Mouse (Mus musculus) G1E (cell line): ENCODE data around the gene Acaa1a. TPM values are rescaled to one million over a fixed set of nuclear protein-coding genes. Genes with fewer than 3 reads are reported as not detected.
A peak's percentile ranks its signal among the peaks of the same experiment; 100 is the strongest.

Experiments used
- ATAC-seq: 2 replicates; pipeline ENCODE4 v1.8.0; 2016; ENCODE audit warnings: mild to moderate bottlenecking; ENCODE audit not compliant: insufficient number of reproducible peaks, poor library complexity, low FRiP score, severe bottlenecking; ENCODE audit errors: extremely low read depth
- DNase-seq: peaks from one replicate; pipeline ENCODE4 v3.0.0; 2012; ENCODE audit warnings: low spot score
- H3K27me3 ChIP-seq: 2 replicates; pipeline ENCODE4 v1.6.1; 2012; ENCODE audit warnings: mild to moderate bottlenecking, low read length, inconsistent platforms; ENCODE audit not compliant: insufficient read depth
- H3K36me3 ChIP-seq: replicated peaks from 2 replicates; pipeline ENCODE3; 2012; ENCODE audit warnings: mild to moderate bottlenecking, inconsistent platforms
- H3K4me1 ChIP-seq: 2 replicates; pipeline ENCODE4 v1.6.1; 2012; ENCODE audit warnings: low read depth, low read length, inconsistent platforms, mixed read lengths; ENCODE audit not compliant: insufficient read depth
- H3K4me3 ChIP-seq: 2 replicates; pipeline ENCODE4 v1.5.1; 2012; ENCODE audit warnings: low read depth, mild to moderate bottlenecking, inconsistent platforms, low read length, moderate library complexity, mixed read lengths
- H3K9me3 ChIP-seq: replicated peaks from 2 replicates; pipeline ENCODE4 v1.6.1; 2012; ENCODE audit warnings: inconsistent platforms
- CTCF ChIP-seq: IDR thresholded peaks from 2 replicates; pipeline ENCODE4 v1.5.1; 2012; ENCODE audit warnings: low read depth, low read length, inconsistent platforms, mixed read lengths
- GATA1 ChIP-seq: IDR thresholded peaks from 2 replicates; pipeline ENCODE4 v1.6.1; 2012; ENCODE audit warnings: borderline replicate concordance, low read length, inconsistent platforms, mixed read lengths
- GATA2 ChIP-seq: IDR thresholded peaks from 2 replicates; pipeline ENCODE4 v1.6.1; 2012; ENCODE audit warnings: low read depth, low read length, inconsistent platforms, borderline replicate concordance
- POLR2AphosphoS5 ChIP-seq: IDR thresholded peaks from 2 replicates; pipeline ENCODE4 v1.6.1; 2012; ENCODE audit warnings: low read depth, low read length, inconsistent platforms; ENCODE audit not compliant: insufficient replicate concordance
- TAL1 ChIP-seq: conservative IDR thresholded peaks from 2 replicates; pipeline ENCODE4 v1.6.1; 2012; ENCODE audit warnings: low read depth, low read length, inconsistent platforms, mixed read lengths
- polyA plus RNA-seq: library from polyadenylated mRNA; stranded (reverse); fragments of >175 nt; gene quantifications from 2 replicates; pipeline ENCODE4 v1.2.3, GENCODE M21; 2012
- total RNA-seq, 2 experiments: library from RNA; stranded (forward) in 1 of 2; stranded (reverse) in 1 of 2; fragments of 200-1000 nt in 1 of 2; fragments of >200 nt in 1 of 2; fragmentation: Nextera tagmentation in 1 of 2; gene quantifications; 2 replicates each; pipeline ENCODE4 v1.2.3; 2014 to 2017

Acaa1a gene
- total and polyA plus RNA-seq, 3 experiments, result 18.1 to 53.4 (median 31.9) TPM

DNA sequence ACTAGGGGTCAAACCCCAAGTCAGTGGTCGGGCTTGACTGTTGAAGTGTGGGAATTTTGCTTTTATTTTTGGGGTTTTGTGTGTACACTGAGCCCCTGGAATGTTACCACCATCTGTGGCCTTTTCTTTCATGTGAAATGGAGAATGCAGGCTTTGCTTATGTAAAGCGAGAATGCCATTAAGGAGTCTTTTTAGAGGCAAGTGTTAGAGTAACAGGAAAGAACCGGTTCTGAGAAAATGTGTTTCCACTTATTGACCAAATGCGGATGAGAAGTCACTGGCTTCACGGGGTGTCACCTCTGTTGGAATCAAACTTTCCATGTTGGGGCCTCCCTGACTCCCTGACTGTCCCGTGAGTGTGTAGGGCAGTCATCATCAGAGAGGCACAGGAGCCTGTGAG lies 36.1 kb downstream of the Acaa1a start:
- Histone ChIP-seq H3K9me3 (no peaks in the 10 kb centered on the region), H3K4me1 (0 out of 2 replicates have a peak, but pooled peaks cover 3% of the 10 kb centered on the region), H3K36me3 (peaks cover 85% of the 10 kb centered on the region), H3K27me3 (no peaks in the 10 kb centered on the region), H3K4me3 (no peak overlapping the region)
- no peak for TF ChIP-seq GATA1
- TF ChIP-seq CTCF, result no peak
- no peak for TF ChIP-seq GATA2
- TF ChIP-seq POLR2AphosphoS5, result no peak
- no peak for TF ChIP-seq TAL1
- DNase-seq, result no peak
- ATAC-seq, result no peak

DNA sequence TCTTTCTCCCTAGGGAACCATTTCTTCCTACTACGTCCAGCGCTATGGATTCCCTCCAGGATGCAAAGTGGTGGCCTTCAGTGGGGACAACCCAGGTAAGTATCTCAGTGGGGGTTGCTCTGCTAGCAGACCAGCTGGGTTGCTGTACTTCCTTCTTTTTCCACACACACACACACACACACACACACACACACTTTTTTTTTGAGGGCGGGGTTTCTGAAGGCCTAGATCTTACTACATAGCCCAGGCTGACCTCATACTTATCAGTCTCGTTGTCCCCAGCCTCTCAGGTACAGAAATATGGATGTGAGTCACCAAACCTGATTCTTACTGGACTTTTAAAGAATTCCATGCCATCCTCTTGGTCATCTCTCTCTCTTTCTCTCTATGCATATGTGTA lies 38.8 kb downstream of the Acaa1a start:
- Histone ChIP-seq H3K4me1 (0 out of 2 replicates have a peak, but pooled peaks cover 3% of the 10 kb centered on the region), H3K36me3 (peaks cover 89% of the 10 kb centered on the region), H3K4me3 (no peak overlapping the region), H3K27me3 (no peaks in the 10 kb centered on the region), H3K9me3 (no peaks in the 10 kb centered on the region)
- no peak for TF ChIP-seq GATA1
- no peak for TF ChIP-seq GATA2
- TF ChIP-seq CTCF, result no peak
- no peak for TF ChIP-seq POLR2AphosphoS5
- TF ChIP-seq TAL1, result no peak
- ATAC-seq (no peak), DNase-seq (no peak)

DNA sequence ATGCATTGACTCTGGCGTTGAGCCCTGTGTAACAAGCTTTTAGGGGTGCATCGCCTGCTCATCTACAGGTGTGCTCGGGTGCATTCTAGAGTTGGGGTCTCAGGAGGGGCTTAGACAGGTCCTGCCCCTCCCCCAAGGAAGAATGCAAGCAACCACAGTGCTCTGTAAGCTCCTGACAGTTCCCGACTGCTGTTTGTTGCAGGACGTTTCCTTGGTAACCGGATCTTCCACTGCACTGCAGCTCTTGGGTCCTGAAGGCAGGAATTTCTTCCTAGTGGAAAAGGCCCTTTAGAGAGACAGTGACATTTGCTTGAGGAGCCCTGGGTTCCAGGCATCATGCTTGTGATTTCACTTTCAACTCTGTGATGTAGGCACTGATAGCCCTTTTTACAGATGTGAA lies 43.1 kb downstream of the Acaa1a start:
- Histone ChIP-seq H3K27me3 (no peaks in the 10 kb centered on the region), H3K4me3 (no peak overlapping the region), H3K4me1 (0 out of 2 replicates have a peak, but pooled peaks cover 3% of the 10 kb centered on the region), H3K36me3 (peaks cover 78% of the 10 kb centered on the region), H3K9me3 (no peaks in the 10 kb centered on the region)
- TF ChIP-seq TAL1 (no peak), GATA2 (no peak), GATA1 (no peak), POLR2AphosphoS5 (no peak)
- ATAC-seq (no peak), DNase-seq (no peak)

- peak; percentile 20 for DNase-seq
- TF ChIP-seq TAL1 (no peak), GATA1 (no peak), CTCF (no peak), POLR2AphosphoS5 (no peak), GATA2 (no peak)
- no peaks in the 10 kb centered on the region for H3K4me1 ChIP-seq
- peaks cover 53% of the 10 kb centered on the region for H3K36me3 ChIP-seq
- ATAC-seq, result 0 out of 2 replicates have a peak, but pooled peaks have one; percentile 22
- no peaks in the 10 kb centered on the region for H3K9me3 ChIP-seq
- H3K4me3 ChIP-seq, result no peak overlapping the region
- no peaks in the 10 kb centered on the region for H3K27me3 ChIP-seq
Observed at GRCm38 (mm10) chr9:119388956-119389355, 49.5 kb downstream of the Acaa1a start.

DNA sequence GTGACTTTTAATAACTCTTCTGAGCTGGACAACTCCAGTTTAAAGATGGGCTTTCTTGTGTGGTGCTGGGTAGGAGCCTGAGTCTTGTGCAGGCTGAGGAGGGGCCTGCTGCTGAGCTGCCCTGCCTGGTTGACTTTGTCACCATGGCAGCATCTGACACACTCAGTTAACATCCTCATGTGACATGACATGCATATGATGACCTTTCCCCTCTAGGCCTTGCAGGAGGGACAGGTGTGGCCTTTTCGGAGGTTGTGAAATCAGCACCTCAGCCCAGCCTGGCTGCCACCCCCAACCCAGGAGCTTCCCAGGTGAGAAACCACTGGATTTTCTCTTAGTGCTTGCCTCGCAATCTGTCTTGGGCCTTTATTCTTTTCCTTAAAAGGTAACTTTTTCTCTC lies 50.7 kb downstream of the Acaa1a start:
- TF ChIP-seq GATA1 (no peak), POLR2AphosphoS5 (no peak), GATA2 (no peak), CTCF (no peak), TAL1 (no peak)
- no peaks in the 10 kb centered on the region for H3K27me3 ChIP-seq
- H3K9me3 ChIP-seq, result no peaks in the 10 kb centered on the region
- no peak overlapping the region for H3K4me3 ChIP-seq
- no peak for ATAC-seq
- peaks cover 45% of the 10 kb centered on the region for H3K36me3 ChIP-seq
- no peaks in the 10 kb centered on the region for H3K4me1 ChIP-seq
- no peak for DNase-seq

GRCm38 (mm10) chr9:119394808-119395207 lies 55.3 kb downstream of the Acaa1a start:
- Histone ChIP-seq H3K27me3 (no peaks in the 10 kb centered on the region), H3K36me3 (peaks cover 24% of the 10 kb centered on the region), H3K9me3 (no peaks in the 10 kb centered on the region), H3K4me1 (0 out of 2 replicates have a peak, but pooled peaks cover 2% of the 10 kb centered on the region), H3K4me3 (no peak overlapping the region)
- DNase-seq, result no peak
- no peak for TF ChIP-seq TAL1
- no peak for TF ChIP-seq GATA1
- no peak for TF ChIP-seq CTCF
- TF ChIP-seq GATA2, result no peak
- no peak for TF ChIP-seq POLR2AphosphoS5
- ATAC-seq, result no peak

Other genes with a start within 250 kb of the Acaa1a start
- gene Plcd1, start 246.2 kb upstream of the Acaa1a start, total RNA-seq (2014; fragmentation: Nextera tagmentation), result not detected in 2 replicates
- not detected in 2 replicates for gene Plcd1, start 246.2 kb upstream of the Acaa1a start, total RNA-seq (2017)
- not detected in 2 replicates for gene Plcd1, start 246.2 kb upstream of the Acaa1a start, polyA plus RNA-seq
- not detected in 2 replicates for gene Dlec1, start 237.2 kb upstream of the Acaa1a start, total RNA-seq (2014; fragmentation: Nextera tagmentation)
- gene Dlec1, start 237.2 kb upstream of the Acaa1a start, total RNA-seq (2017), result not detected in 2 replicates
- not detected in 2 replicates for gene Dlec1, start 237.2 kb upstream of the Acaa1a start, polyA plus RNA-seq
- gene Acaa1b, start 182.6 kb upstream of the Acaa1a start, total RNA-seq (2014; fragmentation: Nextera tagmentation), result not detected in 2 replicates
- 0.06 TPM in 1 of 2 replicates, not detected in the other for gene Acaa1b, start 182.6 kb upstream of the Acaa1a start, total RNA-seq (2017)
- not detected in 2 replicates for gene Acaa1b, start 182.6 kb upstream of the Acaa1a start, polyA plus RNA-seq
- gene Gm47289, start 180.5 kb upstream of the Acaa1a start, total RNA-seq (2014; fragmentation: Nextera tagmentation), result not detected in 2 replicates
- 0.11 TPM in 1 of 2 replicates, not detected in the other for gene Gm47289, start 180.5 kb upstream of the Acaa1a start, total RNA-seq (2017)
- not detected in 2 replicates for gene Gm47289, start 180.5 kb upstream of the Acaa1a start, polyA plus RNA-seq
- not detected in 2 replicates for gene Slc22a13, start 130.6 kb upstream of the Acaa1a start, total RNA-seq (2014; fragmentation: Nextera tagmentation)
- gene Slc22a13, start 130.6 kb upstream of the Acaa1a start, total RNA-seq (2017), result not detected in 2 replicates
- not detected in 2 replicates for gene Slc22a13, start 130.6 kb upstream of the Acaa1a start, polyA plus RNA-seq
- gene Oxsr1, start 17.2 kb upstream of the Acaa1a start, total RNA-seq (2014; fragmentation: Nextera tagmentation), result 35.4 and 59.7 TPM in 2 replicates
- 53.5 and 56.3 TPM in 2 replicates for gene Oxsr1, start 17.2 kb upstream of the Acaa1a start, total RNA-seq (2017)
- gene Oxsr1, start 17.2 kb upstream of the Acaa1a start, polyA plus RNA-seq, result 14.7 and 18.2 TPM in 2 replicates
- gene Myd88, start 1.7 kb downstream of the Acaa1a start, total RNA-seq (2014; fragmentation: Nextera tagmentation), result 24.4 and 31.3 TPM in 2 replicates
- gene Myd88, start 1.7 kb downstream of the Acaa1a start, total RNA-seq (2017), result 26.0 and 27.0 TPM in 2 replicates
- gene Myd88, start 1.7 kb downstream of the Acaa1a start, polyA plus RNA-seq, result 8.9 and 12.3 TPM in 2 replicates
- 20.0 and 23.7 TPM in 2 replicates for gene Xylb, start 17.7 kb downstream of the Acaa1a start, total RNA-seq (2014; fragmentation: Nextera tagmentation)
- gene Xylb, start 17.7 kb downstream of the Acaa1a start, total RNA-seq (2017), result 9.9 and 10.3 TPM in 2 replicates
- gene Xylb, start 17.7 kb downstream of the Acaa1a start, polyA plus RNA-seq, result 7.7 and 8.1 TPM in 2 replicates
- gene Slc22a14, start 25.9 kb downstream of the Acaa1a start, total RNA-seq (2014; fragmentation: Nextera tagmentation), result not detected in 2 replicates
- gene Slc22a14, start 25.9 kb downstream of the Acaa1a start, total RNA-seq (2017), result not detected in 2 replicates
- gene Slc22a14, start 25.9 kb downstream of the Acaa1a start, polyA plus RNA-seq, result not detected in 2 replicates
- 3.3 and 3.5 TPM in 2 replicates for gene Acvr2b, start 62.4 kb downstream of the Acaa1a start, total RNA-seq (2014; fragmentation: Nextera tagmentation)
- 2.7 and 3.2 TPM in 2 replicates for gene Acvr2b, start 62.4 kb downstream of the Acaa1a start, total RNA-seq (2017)
- gene Acvr2b, start 62.4 kb downstream of the Acaa1a start, polyA plus RNA-seq, result 5.0 and 5.1 TPM in 2 replicates
- gene Exog, start 105.3 kb downstream of the Acaa1a start, total RNA-seq (2014; fragmentation: Nextera tagmentation), result 13.0 and 15.0 TPM in 2 replicates
- 4.9 and 5.9 TPM in 2 replicates for gene Exog, start 105.3 kb downstream of the Acaa1a start, total RNA-seq (2017)
- gene Exog, start 105.3 kb downstream of the Acaa1a start, polyA plus RNA-seq, result 1.7 and 2.8 TPM in 2 replicates
- not detected in 2 replicates for gene Scn5a, start 239.3 kb downstream of the Acaa1a start, total RNA-seq (2014; fragmentation: Nextera tagmentation)
- under 0.01 and 0.27 TPM in 2 replicates for gene Scn5a, start 239.3 kb downstream of the Acaa1a start, total RNA-seq (2017)
- not detected in 2 replicates for gene Scn5a, start 239.3 kb downstream of the Acaa1a start, polyA plus RNA-seq